Mouse (Mus musculus): ENCODE data around the gene Prss46. TPM values are rescaled to one million over a fixed set of nuclear protein-coding genes. Genes with fewer than 3 reads are reported as not detected.

Gene Prss46
- total and polyA plus RNA-seq, 2 experiments from 2014 or later: 0.12 TPM; not detected in 1

GRCm38 (mm10) chr9:110821436-110821835 is 22.9 kb upstream of the Prss46 start:
- H3K9me3 ChIP-seq (ENCODE audit: low read length): no peaks in the 10 kb centered on the region
- no peaks in the 10 kb centered on the region for H3K27me3 ChIP-seq (ENCODE audit: insufficient read depth, low read length)
- H3K4me1 ChIP-seq (ENCODE audit: insufficient read depth): no peaks in the 10 kb centered on the region
- no peak overlapping the region for H3K4me3 ChIP-seq (ENCODE audit: low read depth, low read length)
- no peak for TF ChIP-seq CTCF (IDR thresholded peaks at IDR 0.05; ENCODE audit: low read depth)
- H3K27ac ChIP-seq (ENCODE audit: low read depth, low read length): no peak overlapping the region
- 87% methylated on average over 7 of the region's 7 CpGs for WGBS
- ATAC-seq: no peak
- H3K4me2 ChIP-seq (ENCODE audit: low read depth): no peak overlapping the region
- no peak for DNase-seq
- no peak overlapping the region for H3K9ac ChIP-seq
- no peaks in the 10 kb centered on the region for H3K36me3 ChIP-seq (ENCODE audit: insufficient read depth)

- no peak overlapping the region for H3K4me3 ChIP-seq (ENCODE audit: low read depth, low read length)
- ATAC-seq: no peak
- DNase-seq: peak; percentile 15
- H3K9ac ChIP-seq: no peak overlapping the region
- no peak overlapping the region for H3K4me2 ChIP-seq (ENCODE audit: low read depth)
- no peaks in the 10 kb centered on the region for H3K27me3 ChIP-seq (ENCODE audit: insufficient read depth, low read length)
- H3K9me3 ChIP-seq (ENCODE audit: low read length): no peaks in the 10 kb centered on the region
- H3K4me1 ChIP-seq (ENCODE audit: insufficient read depth): no peaks in the 10 kb centered on the region
- H3K36me3 ChIP-seq (ENCODE audit: insufficient read depth): no peaks in the 10 kb centered on the region
- WGBS: 62% methylated on average over 4 of the region's 4 CpGs
- no peak for TF ChIP-seq CTCF (IDR thresholded peaks at IDR 0.05; ENCODE audit: low read depth)
- H3K27ac ChIP-seq (ENCODE audit: low read depth, low read length): no peak overlapping the region
These were observed 18.9 kb upstream of the Prss46 start for GRCm38 (mm10) chr9:110825426-110825825.

- Histone ChIP-seq H3K9ac (no peak overlapping the region), H3K36me3 (ENCODE audit: insufficient read depth) (no peaks in the 10 kb centered on the region), H3K4me3 (ENCODE audit: low read depth, low read length) (no peak overlapping the region), H3K9me3 (ENCODE audit: low read length) (no peaks in the 10 kb centered on the region), H3K4me2 (ENCODE audit: low read depth) (no peak overlapping the region), H3K27ac (ENCODE audit: low read depth, low read length) (no peak overlapping the region), H3K27me3 (ENCODE audit: insufficient read depth, low read length) (no peaks in the 10 kb centered on the region), H3K4me1 (ENCODE audit: insufficient read depth) (no peaks in the 10 kb centered on the region)
- no peak for ATAC-seq
- DNase-seq: no peak
- no peak for TF ChIP-seq CTCF (IDR thresholded peaks at IDR 0.05; ENCODE audit: low read depth)
- WGBS: 64% methylated on average over 7 of the region's 7 CpGs
These were observed 18.5 kb upstream of the Prss46 start for GRCm38 (mm10) chr9:110825832-110826231.

GRCm38 (mm10) chr9:110826390-110826789 is 17.9 kb upstream of the Prss46 start, which contains the start of gene Prss43:
Gene Prss43, plus strand, starts transcription at chr9:110826690.
- no peak within 1 kb of the TSS for H3K4me3 ChIP-seq (ENCODE audit: low read depth, low read length)
- H3K4me1 ChIP-seq (ENCODE audit: insufficient read depth): no peaks in the 10 kb centered on the region
- H3K27me3 ChIP-seq (ENCODE audit: insufficient read depth, low read length): no peaks in the 10 kb centered on the region
- DNase-seq (no peak), ATAC-seq (no peak)
- H3K4me2 ChIP-seq (ENCODE audit: low read depth): no peak within 1 kb of the TSS
- 91% methylated on average over 3 of the region's 3 CpGs for WGBS
- no peaks in the 10 kb centered on the region for H3K9me3 ChIP-seq (ENCODE audit: low read length)
- no peak for TF ChIP-seq CTCF (IDR thresholded peaks at IDR 0.05; ENCODE audit: low read depth)
- H3K27ac ChIP-seq (ENCODE audit: low read depth, low read length): no peak within 1 kb of the TSS
- H3K9ac ChIP-seq: no peak within 1 kb of the TSS
- H3K36me3 ChIP-seq (ENCODE audit: insufficient read depth): no peaks in the 10 kb centered on the region

- DNase-seq: peak; percentile 9
- no peaks in the 10 kb centered on the region for H3K9me3 ChIP-seq (ENCODE audit: low read length)
- no peaks in the 10 kb centered on the region for H3K36me3 ChIP-seq (ENCODE audit: insufficient read depth)
- H3K9ac ChIP-seq: no peak overlapping the region
- H3K4me3 ChIP-seq (ENCODE audit: low read depth, low read length): no peak overlapping the region
- no peaks in the 10 kb centered on the region for H3K4me1 ChIP-seq (ENCODE audit: insufficient read depth)
- ATAC-seq: no peak
- no peak for TF ChIP-seq CTCF (IDR thresholded peaks at IDR 0.05; ENCODE audit: low read depth)
- no peak overlapping the region for H3K27ac ChIP-seq (ENCODE audit: low read depth, low read length)
- no peak overlapping the region for H3K4me2 ChIP-seq (ENCODE audit: low read depth)
- no peaks in the 10 kb centered on the region for H3K27me3 ChIP-seq (ENCODE audit: insufficient read depth, low read length)
- 73% methylated on average over 5 of the region's 5 CpGs for WGBS
These were observed 11.3 kb upstream of the Prss46 start for GRCm38 (mm10) chr9:110833021-110833420.

- no peaks in the 10 kb centered on the region for H3K27me3 ChIP-seq (ENCODE audit: insufficient read depth, low read length)
- WGBS: 82% methylated on average over 19 of the region's 19 CpGs
- no peak within 1 kb of the TSS for H3K4me3 ChIP-seq (ENCODE audit: low read depth, low read length)
- H3K27ac ChIP-seq (ENCODE audit: low read depth, low read length): no peak within 1 kb of the TSS
- no peak within 1 kb of the TSS for H3K9ac ChIP-seq
- H3K4me2 ChIP-seq (ENCODE audit: low read depth): no peak within 1 kb of the TSS
- H3K36me3 ChIP-seq (ENCODE audit: insufficient read depth): no peaks in the 10 kb centered on the region
- ATAC-seq: no peak
- no peak for DNase-seq
- no peaks in the 10 kb centered on the region for H3K4me1 ChIP-seq (ENCODE audit: insufficient read depth)
- H3K9me3 ChIP-seq (ENCODE audit: low read length): no peaks in the 10 kb centered on the region
- no peak for TF ChIP-seq CTCF (IDR thresholded peaks at IDR 0.05; ENCODE audit: low read depth)
These were observed 9.9 kb upstream of the Prss46 start, which contains the start of gene Prss45 for GRCm38 (mm10) chr9:110834411-110834810. Gene Prss45, plus strand, starts transcription at chr9:110834588.

- H3K36me3 ChIP-seq (ENCODE audit: insufficient read depth): no peaks in the 10 kb centered on the region
- H3K4me1 ChIP-seq (ENCODE audit: insufficient read depth): no peaks in the 10 kb centered on the region
- H3K27ac ChIP-seq (ENCODE audit: low read depth, low read length): no peak overlapping the region
- 40% methylated on average over 10 of the region's 10 CpGs for WGBS
- H3K9me3 ChIP-seq (ENCODE audit: low read length): no peaks in the 10 kb centered on the region
- no peak overlapping the region for H3K4me3 ChIP-seq (ENCODE audit: low read depth, low read length)
- no peak for TF ChIP-seq CTCF (IDR thresholded peaks at IDR 0.05; ENCODE audit: low read depth)
- H3K27me3 ChIP-seq (ENCODE audit: insufficient read depth, low read length): no peaks in the 10 kb centered on the region
- no peak overlapping the region for H3K4me2 ChIP-seq (ENCODE audit: low read depth)
- ATAC-seq (no peak), DNase-seq (no peak)
- H3K9ac ChIP-seq: no peak overlapping the region
These were observed 9.3 kb upstream of the Prss46 start for GRCm38 (mm10) chr9:110834961-110835360.
